Mouse (Mus musculus) stomach, embryonic 14.5 days (tissue): ENCODE results near the gene Aifm2. TPM values are rescaled to one million over a fixed set of nuclear protein-coding genes. Genes with fewer than 3 reads are reported as not detected.

Source experiments
- ATAC-seq: fragments of 200-750 bp; cut with Nextera tagmentation; 2 replicates; pipeline ENCODE4 v1.8.0; 2017; ENCODE audit warnings: low read depth, moderate TSS enrichment; ENCODE audit not compliant: insufficient number of reproducible peaks, insufficient read depth, low FRiP score
- H3K27ac ChIP-seq: fragments of 300-500 bp; sonication (generic); 2 replicates; pipeline ENCODE4 v1.5.1; 2014; ENCODE audit warnings: mild to moderate bottlenecking, low read length, moderate library complexity, mixed read lengths
- H3K27me3 ChIP-seq: fragments of 300-500 bp; sonication (generic); 2 replicates; pipeline ENCODE4 v1.6.1; 2014; ENCODE audit warnings: low read length, control low read depth, mixed read lengths; ENCODE audit not compliant: control insufficient read depth, insufficient read depth
- H3K36me3 ChIP-seq: fragments of 300-500 bp; sonication (generic); 2 replicates; pipeline ENCODE4 v1.6.1; 2014; ENCODE audit warnings: mild to moderate bottlenecking, control low read depth, low read length, moderate library complexity, mixed read lengths; ENCODE audit not compliant: control insufficient read depth, insufficient read depth
- H3K4me1 ChIP-seq: fragments of 300-500 bp; sonication (generic); 2 replicates; pipeline ENCODE4 v1.6.1; 2014; ENCODE audit warnings: low read length, control low read depth, mixed read lengths; ENCODE audit not compliant: control insufficient read depth, insufficient read depth
- H3K4me2 ChIP-seq: fragments of 300-500 bp; sonication (generic); replicated peaks from 2 replicates; pipeline ENCODE4 v1.6.1; 2014; ENCODE audit warnings: low read depth, low read length, control low read depth
- H3K4me3 ChIP-seq: fragments of 300-500 bp; sonication (generic); 2 replicates; pipeline ENCODE4 v1.5.1; 2014; ENCODE audit warnings: low read depth, low read length, control low read depth
- H3K9ac ChIP-seq: fragments of 300-500 bp; sonication (generic); replicated peaks from 2 replicates; pipeline ENCODE4 v1.6.1; 2014; ENCODE audit warnings: low read depth, mild to moderate bottlenecking, control low read depth, low read length, moderate library complexity, mixed read lengths
- H3K9me3 ChIP-seq: fragments of 300-500 bp; sonication (generic); 2 replicates; pipeline ENCODE4 v1.6.1; 2016; ENCODE audit warnings: low read depth, low read length, control low read depth; ENCODE audit not compliant: control insufficient read depth
- WGBS: fragments of 180-500 bp; shearing (Covaris S2); extraction: QIAGEN DNeasy Blood & Tissue Kit; methylation state at CpG from one replicate; pipeline ENCODE4 v1.1.7; 2014; 5-methylcytosine and 5-hydroxymethylcytosine counted together
- polyA plus RNA-seq: library from polyadenylated mRNA; unstranded; fragments of >200 nt; fragmentation: Nextera tagmentation; extraction: Ambion mirVana; gene quantifications from 2 replicates; pipeline ENCODE4 v1.2.1, GENCODE M21; 2014

Aifm2 gene
- polyA plus RNA-seq, 1 experiment from 2014 or later, result 17.2 TPM

GRCm38 (mm10) chr10:61741873-61742272 lies 26.8 kb downstream of the Aifm2 start:
- no peak overlapping the region for H3K4me3 ChIP-seq
- H3K9ac ChIP-seq, result no peak overlapping the region
- 81% methylated on average over 4 of the region's 4 CpGs for WGBS
- peaks cover 73% of the 10 kb centered on the region for H3K36me3 ChIP-seq
- H3K9me3 ChIP-seq, result 0 out of 2 replicates have a peak, but pooled peaks cover 4% of the 10 kb centered on the region
- H3K27me3 ChIP-seq, result no peaks in the 10 kb centered on the region
- no peak for ATAC-seq
- no peaks in the 10 kb centered on the region for H3K4me1 ChIP-seq
- H3K27ac ChIP-seq, result no peak overlapping the region
- no peak overlapping the region for H3K4me2 ChIP-seq

- 93% methylated on average over 8 of the region's 8 CpGs for WGBS
- Histone ChIP-seq H3K9ac (no peak overlapping the region), H3K4me1 (no peaks in the 10 kb centered on the region), H3K27me3 (no peaks in the 10 kb centered on the region), H3K27ac (no peak overlapping the region), H3K9me3 (0 out of 2 replicates have a peak, but pooled peaks cover 4% of the 10 kb centered on the region), H3K4me2 (no peak overlapping the region), H3K4me3 (no peak overlapping the region), H3K36me3 (peaks cover 78% of the 10 kb centered on the region)
- ATAC-seq, result no peak
Observed at GRCm38 (mm10) chr10:61742336-61742735, 27.3 kb downstream of the Aifm2 start.

GRCm38 (mm10) chr10:61745133-61745532 lies 30.1 kb downstream of the Aifm2 start:
- no peak overlapping the region for H3K9ac ChIP-seq
- 93% methylated on average over 4 of the region's 4 CpGs for WGBS
- no peak overlapping the region for H3K4me2 ChIP-seq
- H3K4me1 ChIP-seq, result no peaks in the 10 kb centered on the region
- H3K4me3 ChIP-seq, result no peak overlapping the region
- H3K9me3 ChIP-seq, result 0 out of 2 replicates have a peak, but pooled peaks cover 4% of the 10 kb centered on the region
- no peaks in the 10 kb centered on the region for H3K27me3 ChIP-seq
- ATAC-seq, result no peak
- no peak overlapping the region for H3K27ac ChIP-seq
- H3K36me3 ChIP-seq, result peaks cover 67% of the 10 kb centered on the region

GRCm38 (mm10) chr10:61747302-61747701 lies 32.2 kb downstream of the Aifm2 start:
- Histone ChIP-seq H3K36me3 (peaks cover 78% of the 10 kb centered on the region), H3K9ac (no peak overlapping the region)
- 95% methylated on average over 13 of the region's 13 CpGs for WGBS

GRCm38 (mm10) chr10:61750014-61750413 lies 35.0 kb downstream of the Aifm2 start:
- ATAC-seq, result 0 out of 2 replicates have a peak, but pooled peaks have one; percentile 23
- Histone ChIP-seq H3K36me3 (peaks cover 67% of the 10 kb centered on the region), H3K4me2 (no peak overlapping the region), H3K27me3 (no peaks in the 10 kb centered on the region), H3K4me3 (no peak overlapping the region), H3K9ac (no peak overlapping the region), H3K9me3 (0 out of 2 replicates have a peak, but pooled peaks cover 4% of the 10 kb centered on the region), H3K4me1 (no peaks in the 10 kb centered on the region), H3K27ac (no peak overlapping the region)
- WGBS, result 70% methylated on average over 9 of the region's 9 CpGs

More at GRCm38 (mm10) chr10:61747302-61747701, 32.2 kb downstream of the Aifm2 start:
- H3K27ac ChIP-seq, result no peak overlapping the region
- no peaks in the 10 kb centered on the region for H3K4me1 ChIP-seq
- no peaks in the 10 kb centered on the region for H3K27me3 ChIP-seq
- 0 out of 2 replicates have a peak, but pooled peaks cover 4% of the 10 kb centered on the region for H3K9me3 ChIP-seq
- H3K4me3 ChIP-seq, result no peak overlapping the region
- H3K4me2 ChIP-seq, result no peak overlapping the region
- ATAC-seq, result no peak

- 85% methylated on average over 20 of the region's 20 CpGs for WGBS
- Histone ChIP-seq H3K4me2 (no peak overlapping the region), H3K36me3 (peaks cover 60% of the 10 kb centered on the region), H3K4me1 (no peaks in the 10 kb centered on the region), H3K4me3 (no peak overlapping the region), H3K9ac (no peak overlapping the region), H3K27me3 (no peaks in the 10 kb centered on the region), H3K9me3 (no peaks in the 10 kb centered on the region), H3K27ac (no peak overlapping the region)
- ATAC-seq, result no peak
Observed at GRCm38 (mm10) chr10:61751534-61752219, 36.6 kb downstream of the Aifm2 start.

GRCm38 (mm10) chr10:61753071-61753470 lies 38.0 kb downstream of the Aifm2 start:
- H3K27me3 ChIP-seq, result no peaks in the 10 kb centered on the region
- H3K9ac ChIP-seq, result no peak overlapping the region
- no peak overlapping the region for H3K4me3 ChIP-seq
- 96% methylated on average over 23 of the region's 23 CpGs for WGBS
- H3K9me3 ChIP-seq, result no peaks in the 10 kb centered on the region
- H3K4me1 ChIP-seq, result no peaks in the 10 kb centered on the region
- H3K4me2 ChIP-seq, result no peak overlapping the region
- peaks cover 46% of the 10 kb centered on the region for H3K36me3 ChIP-seq
- no peak for ATAC-seq
- no peak overlapping the region for H3K27ac ChIP-seq

- Histone ChIP-seq H3K4me2 (no peak overlapping the region), H3K4me3 (no peak overlapping the region), H3K9me3 (no peaks in the 10 kb centered on the region), H3K27ac (no peak overlapping the region), H3K4me1 (peaks cover 6% of the 10 kb centered on the region; the same call in 1 of the 2 replicates), H3K27me3 (no peaks in the 10 kb centered on the region), H3K36me3 (peaks cover 23% of the 10 kb centered on the region), H3K9ac (no peak overlapping the region)
- no peak; the same call in 1 of the 2 replicates for ATAC-seq
- WGBS, result 86% methylated on average over 14 of the region's 14 CpGs
Observed at GRCm38 (mm10) chr10:61757022-61757421, 42.0 kb downstream of the Aifm2 start.
